Mouse (Mus musculus): ENCODE data around the gene Acvrl1. TPM values are rescaled to one million over a fixed set of nuclear protein-coding genes. Genes with fewer than 3 reads are reported as not detected.

Gene Acvrl1
- 7.3 TPM for total RNA-seq (2023)

DNA sequence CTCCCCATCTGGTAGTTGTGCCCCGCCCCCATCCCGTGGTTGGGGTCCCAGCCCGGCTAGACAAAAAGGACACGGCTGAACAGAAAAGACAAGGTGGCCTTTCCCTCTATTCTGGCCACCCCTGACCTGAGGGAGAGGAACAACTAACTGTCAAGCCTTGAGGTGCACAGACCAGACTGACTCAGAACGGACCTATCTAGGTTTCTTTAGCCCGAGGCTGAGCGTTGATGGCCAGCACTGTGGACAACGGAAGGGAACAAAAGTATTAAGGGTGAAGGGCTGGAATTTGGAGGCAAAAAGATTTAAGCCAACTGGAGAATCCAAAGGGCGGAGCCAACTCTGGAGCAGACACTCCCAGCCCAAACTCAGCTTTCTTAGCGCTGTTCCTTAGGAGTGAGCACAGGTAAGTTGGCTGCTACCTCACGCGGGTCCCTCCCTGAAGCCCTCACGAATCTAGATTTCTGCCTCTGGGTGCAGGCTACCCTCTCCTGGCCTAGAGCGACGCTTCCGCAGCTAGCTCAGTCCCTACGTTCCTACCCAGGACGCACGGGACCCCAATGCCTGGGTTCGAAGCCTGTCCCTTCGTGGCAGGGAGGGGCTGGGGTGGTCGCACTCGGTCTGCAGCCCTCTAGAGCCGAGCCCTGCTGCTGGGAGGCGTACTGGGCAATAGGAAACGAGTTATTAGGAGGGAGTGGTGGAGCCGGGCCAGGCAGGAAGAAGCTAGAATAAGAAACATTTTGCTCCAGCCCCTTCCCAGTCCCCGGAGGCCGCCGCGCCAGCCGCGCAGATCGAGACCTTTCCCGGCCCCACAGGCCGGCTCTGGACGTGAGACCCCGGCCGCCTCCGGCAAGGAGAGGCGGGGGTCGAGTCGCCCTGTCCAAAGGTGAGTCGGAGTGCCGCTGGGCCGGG is at the start of gene Acvrl1:
Gene Acvrl1 (plus strand): TSS at position 342 of the 909 bp plus-strand sequence.

DNA sequence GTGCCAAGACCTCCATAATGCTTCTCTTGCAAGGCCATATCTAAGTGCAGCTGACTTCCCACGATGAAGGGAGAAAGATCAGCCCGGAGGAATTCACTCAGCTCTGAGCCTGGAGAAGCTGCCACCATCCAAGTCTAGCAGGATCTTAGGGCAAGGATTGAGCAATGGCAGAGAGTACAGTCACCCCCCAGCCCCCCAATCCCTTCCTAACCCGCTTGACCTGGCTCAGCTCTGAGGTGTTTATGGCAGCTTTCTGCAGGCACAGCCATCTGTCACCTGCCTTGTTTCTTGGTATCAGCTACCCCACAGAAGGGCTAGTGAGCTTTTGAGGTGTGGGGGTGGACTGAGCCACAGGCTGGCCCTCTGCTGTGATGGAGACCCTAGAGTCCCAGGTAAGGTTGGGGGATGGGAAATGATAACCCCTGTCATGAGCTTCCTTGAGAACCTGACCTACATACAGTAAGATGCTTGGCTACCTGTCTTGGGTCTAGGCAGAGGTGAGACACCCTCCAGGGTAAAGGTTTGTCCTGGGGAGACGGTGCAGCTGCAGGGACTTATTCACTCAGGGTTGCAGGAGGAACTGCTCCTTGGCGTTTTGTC is 12.7 kb upstream of the Acvrl1 start, which contains the start of gene Ankrd33:
Gene Ankrd33 (plus strand): TSS at position 245 of the 600 bp plus-strand sequence.

DNA sequence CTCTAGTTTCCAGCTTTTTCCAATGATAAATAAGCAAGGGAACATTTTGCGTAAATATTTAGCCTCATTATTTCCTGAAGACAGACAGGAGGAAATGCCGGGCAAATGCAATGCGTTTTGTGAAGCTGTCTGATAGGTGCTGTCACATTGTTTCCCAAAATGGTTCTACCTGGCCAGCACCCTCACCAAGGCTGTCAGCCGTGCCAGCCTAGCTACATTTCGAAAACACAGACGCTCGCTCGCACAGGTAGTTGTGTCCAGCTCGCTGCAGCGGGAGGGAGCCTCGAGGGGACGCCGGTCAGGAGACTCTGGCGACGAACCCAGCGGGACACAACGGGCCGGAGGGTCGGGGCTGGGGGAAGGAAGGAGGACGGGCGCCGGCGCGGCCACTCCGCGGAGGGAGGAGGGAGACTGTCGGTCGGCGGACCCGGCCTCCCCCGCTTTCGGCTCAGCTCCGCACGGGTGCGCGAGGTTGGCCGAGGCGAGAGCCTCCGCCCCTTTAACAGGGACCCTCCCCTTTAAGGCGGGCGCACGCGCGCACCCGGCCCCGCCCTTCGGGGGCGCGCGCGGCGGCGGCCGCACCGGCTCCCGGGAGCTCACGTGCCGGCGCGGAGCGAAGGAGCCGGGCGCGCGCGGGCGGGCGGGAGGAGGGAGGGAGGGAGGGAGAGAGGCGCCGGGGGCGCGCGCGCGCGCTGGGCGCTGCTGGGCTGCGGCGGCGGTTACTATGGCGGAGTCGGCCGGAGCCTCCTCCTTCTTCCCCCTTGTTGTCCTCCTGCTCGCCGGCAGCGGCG is 45.3 kb downstream of the Acvrl1 start, which contains the start of gene Acvr1b:
Gene Acvr1b (plus strand): TSS at position 647 of the 791 bp plus-strand sequence.

Other genes starting within 250 kb of the Acvrl1 start
- not detected for gene Gm47841, start 81.1 kb upstream of the Acvrl1 start, total RNA-seq (2023)
- not detected for gene Fignl2, start 50.0 kb upstream of the Acvrl1 start, total RNA-seq (2023)
- not detected for gene Ankrd33, start 12.8 kb upstream of the Acvrl1 start, total RNA-seq (2023)
- gene Acvr1b, start 45.5 kb downstream of the Acvrl1 start, total RNA-seq (2023), result 27.9 TPM
- 11.8 TPM for gene Grasp, start 95.7 kb downstream of the Acvrl1 start, total RNA-seq (2023)
- 467 TPM for gene Nr4a1, start 125.7 kb downstream of the Acvrl1 start, total RNA-seq (2023)
- 74.8 TPM for gene Atg101, start 155.8 kb downstream of the Acvrl1 start, total RNA-seq (2023)
- 2.3 TPM for gene 6030408B16Rik, start 164.7 kb downstream of the Acvrl1 start, total RNA-seq (2023)
- gene Krt80, start 241.6 kb downstream of the Acvrl1 start, total RNA-seq (2023), result 1.3 TPM

Measured in CD8-positive naive resting alpha-beta T cell, adult 57 days (primary cell).